Mouse (Mus musculus) frontal cortex, adult 2 months (tissue): ENCODE results near the gene Hrasls5. TPM values are rescaled to one million over a fixed set of nuclear protein-coding genes. Genes with fewer than 3 reads are reported as not detected.
A peak's percentile ranks its signal among the peaks of the same experiment; 100 is the strongest.

Experiments used
- DNase-seq, 2 experiments: peaks; one replicate each; pipeline ENCODE4 v3.0.0; 2022; ENCODE audit warnings: low spot score in 1 of 2; ENCODE audit errors: extremely low spot score in 1 of 2
- polyA plus RNA-seq: library from polyadenylated mRNA; depleted of rRNA; stranded (reverse); fragments of >200 nt; gene quantifications from 2 replicates; pipeline ENCODE4 v1.2.3, GENCODE M21; 2012; rRNA removed

The Hrasls5 gene
- polyA plus RNA-seq, 1 experiment, result 0.08 TPM

GRCm38 (mm10) chr19:7605930-7606783 is 6.2 kb upstream of the Hrasls5 start:
- DNase-seq, result peak; percentile 59 to 64

- DNase-seq, result peak in 1 of 2 experiments; percentile 57
These were observed 5.3 kb upstream of the Hrasls5 start, which contains the start of gene Lgals12 for GRCm38 (mm10) chr19:7606801-7607689. Gene Lgals12 (minus strand): TSS chr19:7607193.

DNA sequence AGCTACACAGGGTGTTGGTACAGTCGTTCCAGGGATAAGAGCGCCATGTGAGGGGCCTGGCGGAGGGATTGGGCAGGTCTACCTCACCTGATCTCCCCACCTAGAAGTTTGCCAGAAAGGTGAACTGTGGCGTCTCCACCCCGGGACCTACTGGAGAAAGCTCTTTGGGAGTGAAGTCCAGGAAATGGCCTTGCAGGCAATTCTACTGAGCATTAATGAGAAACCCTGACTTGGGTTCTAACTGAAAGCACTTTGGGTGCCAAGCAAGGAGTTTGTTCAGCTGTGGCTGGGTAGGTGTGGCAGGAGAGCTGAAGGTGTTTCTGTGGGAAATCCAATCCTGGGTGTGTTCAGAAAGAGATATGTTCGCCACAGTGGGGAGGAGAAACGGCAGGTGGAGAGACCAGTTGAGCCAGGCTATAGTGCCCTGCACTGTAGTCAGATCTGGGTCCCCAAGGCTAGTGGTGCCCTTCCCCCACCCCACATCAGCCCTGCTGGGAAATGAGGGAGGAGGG is 4.6 kb upstream of the Hrasls5 start:
- no peak for DNase-seq

- no peak for DNase-seq
These were observed 810 bp downstream of the Hrasls5 start for GRCm38 (mm10) chr19:7613151-7613550.

- no peak for DNase-seq
These were observed 4.0 kb downstream of the Hrasls5 start for GRCm38 (mm10) chr19:7616231-7616930.

GRCm38 (mm10) chr19:7617085-7617484 is 4.7 kb downstream of the Hrasls5 start:
- no peak for DNase-seq

- DNase-seq, result peak in 1 of 2 experiments; percentile 84
These were observed 5.4 kb downstream of the Hrasls5 start for GRCm38 (mm10) chr19:7617696-7618095.

DNA sequence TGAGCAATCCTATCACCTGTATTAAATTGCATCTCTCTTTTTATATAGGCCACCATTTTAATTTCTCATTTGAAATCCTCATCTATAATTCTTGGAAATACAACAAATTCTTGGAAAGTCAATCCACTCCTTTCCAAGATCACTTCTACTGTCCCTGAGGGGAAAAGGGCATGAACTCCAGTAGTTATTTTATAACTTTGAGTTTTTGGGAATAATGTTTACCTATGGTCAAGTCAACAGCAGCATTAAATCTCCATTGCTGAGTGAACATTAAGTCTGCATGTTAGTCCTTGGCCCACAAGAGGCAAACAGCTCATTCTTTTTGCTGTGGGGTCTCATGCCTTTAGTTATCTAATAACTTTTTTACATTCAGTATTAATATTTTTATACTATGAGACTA is 20.7 kb downstream of the Hrasls5 start:
- DNase-seq, result no peak

- DNase-seq, result no peak
These were observed 21.4 kb downstream of the Hrasls5 start for GRCm38 (mm10) chr19:7633786-7634185.

- no peak for DNase-seq
These were observed 36.7 kb downstream of the Hrasls5 start for GRCm38 (mm10) chr19:7648913-7649666.

DNA sequence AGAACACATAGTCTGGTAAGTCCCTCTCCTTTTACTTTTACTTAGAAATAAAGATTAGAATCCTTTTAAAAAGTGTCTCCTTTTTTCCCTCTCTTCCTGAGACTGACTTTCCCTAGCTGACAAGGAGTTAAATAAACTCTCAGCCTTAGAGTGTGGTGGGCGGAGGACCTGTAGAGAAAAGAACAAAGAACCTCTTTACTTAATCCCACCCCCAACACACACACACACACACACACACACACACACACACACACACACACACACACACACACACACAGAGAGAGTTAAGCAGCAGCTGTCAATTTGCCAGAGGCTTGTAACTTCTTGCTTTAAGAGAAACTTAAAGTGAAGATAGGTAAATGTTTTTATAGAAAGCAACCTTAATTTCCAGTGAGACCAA is 59.7 kb downstream of the Hrasls5 start:
- no peak for DNase-seq

DNA sequence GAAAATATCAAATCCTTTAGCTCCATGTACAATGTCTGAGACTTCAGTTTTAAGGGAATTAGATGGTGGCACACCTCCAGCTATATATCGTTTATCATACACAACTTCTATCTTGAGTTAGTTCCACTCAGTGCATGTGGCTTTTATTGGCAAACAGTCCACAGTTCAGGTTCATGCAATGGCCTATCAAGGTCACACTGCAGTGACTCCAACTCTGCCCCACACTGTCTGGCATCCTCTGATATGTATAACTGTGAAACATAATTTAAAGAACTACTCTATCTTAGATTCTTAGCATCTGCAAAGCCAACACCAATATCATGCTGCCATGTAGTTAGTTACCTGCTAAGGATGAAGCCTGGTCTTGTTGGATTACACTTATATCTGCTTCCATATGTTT is 75.6 kb downstream of the Hrasls5 start:
- DNase-seq, result no peak

Other genes with a start within 250 kb of the Hrasls5 start
- 20.1 and 21.8 TPM in 2 replicates for gene Spindoc, start 229.5 kb upstream of the Hrasls5 start, polyA plus RNA-seq
- 31.1 and 32.0 TPM in 2 replicates for gene 2700081O15Rik, start 194.9 kb upstream of the Hrasls5 start, polyA plus RNA-seq
- 724 and 734 TPM in 2 replicates for gene Rtn3, start 129.3 kb upstream of the Hrasls5 start, polyA plus RNA-seq
- 14.3 and 18.7 TPM in 2 replicates for gene Atl3, start 118.5 kb upstream of the Hrasls5 start, polyA plus RNA-seq
- 43.8 and 45.7 TPM in 2 replicates for gene Pla2g16, start 55.1 kb upstream of the Hrasls5 start, polyA plus RNA-seq
- 0.59 and 0.64 TPM in 2 replicates for gene Lgals12, start 5.3 kb upstream of the Hrasls5 start, polyA plus RNA-seq
- gene Slc22a19, start 98.8 kb downstream of the Hrasls5 start, polyA plus RNA-seq, result not detected in 2 replicates
- gene Slc22a26, start 190.1 kb downstream of the Hrasls5 start, polyA plus RNA-seq, result not detected in 2 replicates